Mouse (Mus musculus) inflammation-experienced regulatory T-cells, adult 16 weeks (primary cell): Measurements from ENCODE around the gene Gm5460. TPM values are rescaled to one million over a fixed set of nuclear protein-coding genes. Genes with fewer than 3 reads are reported as not detected.

Experiments
- polyA plus RNA-seq: library from polyadenylated mRNA; unstranded; fragments of 100-300 nt; shearing (Covaris generic); gene quantifications from one replicate; pipeline ENCODE4 v1.2.1, GENCODE M21; 2017

Gene Gm5460
- polyA plus RNA-seq, result not detected

DNA sequence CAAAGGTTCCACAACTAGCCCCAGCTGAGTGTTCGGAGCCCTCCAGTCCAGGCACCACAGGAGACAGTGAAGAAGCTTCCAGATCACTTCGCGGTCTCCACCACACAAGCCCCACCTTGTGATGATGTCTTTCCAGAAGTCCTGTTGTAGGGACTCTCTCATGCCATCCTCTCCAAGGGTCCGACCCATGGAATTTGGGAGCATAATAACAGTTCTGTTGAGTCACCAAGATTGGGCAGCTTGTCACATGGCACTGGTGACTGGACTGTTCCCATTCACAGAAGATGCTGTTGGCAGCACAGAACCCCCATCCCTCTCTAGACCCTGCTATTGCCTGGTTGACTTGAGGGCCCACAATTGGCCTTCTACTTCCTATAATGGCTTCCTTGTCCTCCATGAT, at the start of gene Gm5460:
TSS of gene Gm5460 (plus strand) at position 378 of the 400 bp plus-strand sequence.

DNA sequence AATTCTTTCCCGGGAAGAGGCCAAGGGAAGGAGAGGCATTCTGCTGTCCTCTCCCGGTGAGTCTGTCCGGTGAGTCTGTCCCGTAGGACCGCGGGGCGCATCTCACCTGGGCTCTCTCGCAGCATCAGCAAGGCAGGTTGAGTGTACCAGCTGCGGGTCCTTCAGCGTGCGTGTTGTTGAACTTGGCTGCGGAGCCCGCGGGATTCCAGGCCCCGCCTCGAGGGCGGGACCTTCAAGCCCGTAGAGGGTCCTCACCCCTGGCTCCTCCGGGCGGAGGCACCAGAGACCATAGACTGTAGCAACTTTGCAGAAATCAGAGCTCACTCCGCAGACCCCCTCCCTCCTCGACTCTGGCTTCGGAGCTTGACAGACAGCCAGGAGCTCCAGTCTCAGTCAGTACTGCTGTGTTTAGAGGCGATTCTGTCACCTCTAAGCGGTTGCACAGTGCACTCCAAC, 37.9 kb upstream of the Gm5460 start, which contains the start of gene Zfp488:
TSS of gene Zfp488 (minus strand) at position 161 of the 456 bp plus-strand sequence.

DNA sequence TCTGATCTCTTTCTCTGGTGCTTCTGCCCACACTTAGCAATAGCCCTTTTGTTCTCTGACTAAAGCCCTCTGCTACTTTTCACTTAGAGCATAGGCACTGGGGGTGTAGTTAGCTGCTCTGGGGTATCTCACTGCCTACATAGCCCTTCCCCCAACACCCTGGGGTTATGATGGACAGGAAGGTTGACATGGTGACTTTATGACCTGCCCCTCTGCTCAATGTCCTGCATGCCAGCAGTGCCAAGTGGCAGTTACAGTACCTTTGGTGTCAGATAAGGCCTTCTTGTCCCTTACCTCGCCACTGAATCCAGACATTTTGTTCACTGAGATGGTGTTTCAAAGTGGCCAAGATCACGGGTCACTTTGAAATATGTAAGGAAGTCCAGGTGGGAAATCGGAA, 1.5 kb upstream of the Gm5460 start, which contains the start of gene Gm30083:
TSS of gene Gm30083 (minus strand) at position 120 of the 400 bp plus-strand sequence.

DNA sequence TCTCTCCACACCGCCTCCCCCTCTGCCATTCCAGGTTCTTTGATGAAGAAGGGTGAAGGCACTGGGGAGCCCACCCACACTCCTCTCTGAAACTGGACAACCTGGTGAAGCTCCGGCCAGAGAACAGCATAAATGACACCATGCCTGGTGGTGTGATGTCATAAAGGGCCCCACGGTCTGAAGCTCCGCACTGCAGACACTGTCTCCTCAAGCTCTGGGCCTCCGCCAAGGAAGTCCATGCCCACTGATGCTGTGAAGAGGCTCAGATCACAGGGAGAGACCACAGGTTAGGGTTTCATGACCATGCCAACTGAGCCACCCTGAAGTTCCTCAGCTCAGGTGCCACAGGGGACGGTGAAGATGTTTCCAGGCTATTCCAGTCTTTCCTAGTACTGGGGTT, 36.0 kb downstream of the Gm5460 start, which contains the start of gene Antxrl:
TSS of gene Antxrl (plus strand) at position 192 of the 400 bp plus-strand sequence.

DNA sequence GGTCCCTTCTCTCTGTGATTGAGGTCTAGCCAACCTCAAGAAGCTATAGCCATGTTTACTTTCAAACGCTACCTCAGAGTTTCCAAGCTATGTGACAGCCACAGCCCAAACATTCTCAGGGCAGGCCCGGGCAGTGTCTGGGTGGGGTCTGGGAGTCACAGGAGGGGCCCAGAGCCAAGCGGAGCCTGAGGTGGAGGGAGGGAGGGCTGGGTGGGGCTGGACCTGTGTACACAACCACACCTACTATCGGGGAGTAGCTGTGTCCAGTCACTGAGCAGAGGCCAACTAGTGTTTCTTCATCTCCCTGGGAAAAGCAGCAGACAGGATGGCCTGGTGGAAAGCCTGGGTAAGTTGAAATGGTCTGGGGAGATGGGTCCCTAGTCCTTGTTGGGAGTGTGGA, 69.2 kb downstream of the Gm5460 start, which contains the start of gene Anxa8:
TSS of gene Anxa8 (plus strand) at position 251 of the 400 bp plus-strand sequence.

Other genes with a start within 250 kb of the Gm5460 start
- gene Gdf10, start 93.2 kb upstream of the Gm5460 start, polyA plus RNA-seq, result not detected
- not detected for gene Gdf2, start 75.7 kb upstream of the Gm5460 start, polyA plus RNA-seq
- gene Rbp3, start 62.8 kb upstream of the Gm5460 start, polyA plus RNA-seq, result not detected
- not detected for gene Zfp488, start 38.0 kb upstream of the Gm5460 start, polyA plus RNA-seq
- not detected for gene Gm30083, start 1.6 kb upstream of the Gm5460 start, polyA plus RNA-seq
- not detected for gene Antxrl, start 35.9 kb downstream of the Gm5460 start, polyA plus RNA-seq
- gene Anxa8, start 69.2 kb downstream of the Gm5460 start, polyA plus RNA-seq, result not detected
- gene A630023A22Rik, start 86.0 kb downstream of the Gm5460 start, polyA plus RNA-seq, result not detected
- not detected for gene Npy4r, start 135.7 kb downstream of the Gm5460 start, polyA plus RNA-seq
- 0.09 TPM for gene Gprin2, start 184.9 kb downstream of the Gm5460 start, polyA plus RNA-seq
- gene Syt15, start 202.8 kb downstream of the Gm5460 start, polyA plus RNA-seq, result not detected